Mouse (Mus musculus) midbrain, embryonic 14.5 days (tissue): Measurements from ENCODE around the gene Chd6. TPM values are rescaled to one million over a fixed set of nuclear protein-coding genes. Genes with fewer than 3 reads are reported as not detected.

Experiments used
- ATAC-seq: fragments of 200-750 bp; cut with Nextera tagmentation; 2 replicates; pipeline ENCODE4 v1.8.0; 2017; ENCODE audit warnings: moderate number of reproducible peaks, moderate library complexity; ENCODE audit not compliant: low FRiP score, low TSS enrichment
- DNase-seq: peaks from one replicate; pipeline ENCODE4 v3.0.0-alpha.2; 2015
- H3K27ac ChIP-seq: fragments of 300-500 bp; sonication (generic); replicated peaks from 2 replicates; pipeline ENCODE4 v1.5.1; 2014; ENCODE audit warnings: mild to moderate bottlenecking, low read depth, low read length, moderate library complexity
- H3K27me3 ChIP-seq: fragments of 300-500 bp; sonication (generic); 2 replicates; pipeline ENCODE4 v1.6.1; 2014; ENCODE audit warnings: low read length, control low read depth, mixed read lengths; ENCODE audit not compliant: control insufficient read depth, insufficient read depth
- H3K36me3 ChIP-seq: fragments of 300-500 bp; sonication (generic); 2 replicates; pipeline ENCODE4 v1.6.1; 2014; ENCODE audit warnings: low read length, control low read depth; ENCODE audit not compliant: control insufficient read depth, insufficient read depth
- H3K4me1 ChIP-seq: fragments of 300-500 bp; sonication (generic); 2 replicates; pipeline ENCODE4 v1.6.1; 2014; ENCODE audit warnings: mild to moderate bottlenecking, antibody characterized with exemption, low read length, control low read depth; ENCODE audit not compliant: control insufficient read depth, insufficient read depth
- H3K4me2 ChIP-seq: fragments of 300-500 bp; sonication (generic); 2 replicates; pipeline ENCODE4 v1.6.1; 2014; ENCODE audit warnings: mild to moderate bottlenecking, low read length, moderate library complexity
- H3K4me3 ChIP-seq: fragments of 300-500 bp; sonication (generic); replicated peaks from 2 replicates; pipeline ENCODE4 v1.5.1; 2014; ENCODE audit warnings: low read depth, low read length
- H3K9ac ChIP-seq: fragments of 300-500 bp; sonication (generic); replicated peaks from 2 replicates; pipeline ENCODE4 v1.6.1; 2014; ENCODE audit warnings: mild to moderate bottlenecking, low read length, moderate library complexity
- H3K9me3 ChIP-seq: fragments of 300-500 bp; sonication (generic); 2 replicates; pipeline ENCODE4 v1.6.1; 2016; ENCODE audit warnings: low read length, control low read depth, mixed read lengths; ENCODE audit not compliant: control insufficient read depth
- WGBS: fragments of 180-500 bp; shearing (Covaris S2); extraction: QIAGEN DNeasy Blood & Tissue Kit; methylation state at CpG from one replicate; pipeline ENCODE4 v1.1.7; 2014; 5-methylcytosine and 5-hydroxymethylcytosine counted together
- polyA plus RNA-seq: library from polyadenylated mRNA; unstranded; fragments of >200 nt; fragmentation: Nextera tagmentation; extraction: Ambion mirVana; gene quantifications from 2 replicates; pipeline ENCODE4 v1.2.1, GENCODE M21; 2014

Gene Chd6
- polyA plus RNA-seq, 1 experiment from 2014 or later = 45.9 TPM

GRCm38 (mm10) chr2:161024606-161025005 lies 84.3 kb downstream of the Chd6 start:
- no peak for DNase-seq
- no peak for ATAC-seq
- no peaks in the 10 kb centered on the region for H3K4me1 ChIP-seq
- no peak overlapping the region for H3K4me3 ChIP-seq
- H3K27me3 ChIP-seq = no peaks in the 10 kb centered on the region
- H3K36me3 ChIP-seq = peaks cover 79% of the 10 kb centered on the region
- H3K27ac ChIP-seq = no peak overlapping the region
- no peak overlapping the region for H3K9ac ChIP-seq
- H3K4me2 ChIP-seq = no peak overlapping the region
- no peaks in the 10 kb centered on the region for H3K9me3 ChIP-seq
- WGBS = 91% methylated on average over 1 of the region's 1 CpGs

DNA sequence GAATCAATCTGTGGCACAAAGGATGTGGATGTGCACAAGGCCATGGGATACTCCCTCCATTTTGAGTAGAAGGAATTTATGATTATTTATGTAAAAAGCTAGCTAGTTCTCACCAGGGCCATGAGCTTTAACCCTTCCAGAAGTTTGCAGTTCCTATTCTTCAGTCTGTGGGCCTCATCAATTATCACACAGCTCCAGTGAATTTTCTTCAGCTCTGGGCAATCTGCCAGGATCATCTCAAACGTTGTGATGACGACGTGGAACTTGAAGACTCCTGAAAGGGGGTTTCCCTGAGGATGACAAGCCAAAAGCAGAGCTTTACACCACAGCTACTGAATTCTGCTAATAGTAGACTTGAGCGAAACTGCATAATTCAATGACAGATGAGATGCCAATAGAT lies 91.0 kb downstream of the Chd6 start:
- no peak for ATAC-seq
- WGBS = 68% methylated on average over 4 of the region's 4 CpGs
- Histone ChIP-seq H3K4me2 (no peak overlapping the region), H3K9me3 (no peaks in the 10 kb centered on the region), H3K4me1 (no peaks in the 10 kb centered on the region), H3K9ac (no peak overlapping the region), H3K27me3 (no peaks in the 10 kb centered on the region), H3K4me3 (no peak overlapping the region), H3K36me3 (peaks cover 85% of the 10 kb centered on the region), H3K27ac (no peak overlapping the region)
- DNase-seq = peak; percentile 42

DNA sequence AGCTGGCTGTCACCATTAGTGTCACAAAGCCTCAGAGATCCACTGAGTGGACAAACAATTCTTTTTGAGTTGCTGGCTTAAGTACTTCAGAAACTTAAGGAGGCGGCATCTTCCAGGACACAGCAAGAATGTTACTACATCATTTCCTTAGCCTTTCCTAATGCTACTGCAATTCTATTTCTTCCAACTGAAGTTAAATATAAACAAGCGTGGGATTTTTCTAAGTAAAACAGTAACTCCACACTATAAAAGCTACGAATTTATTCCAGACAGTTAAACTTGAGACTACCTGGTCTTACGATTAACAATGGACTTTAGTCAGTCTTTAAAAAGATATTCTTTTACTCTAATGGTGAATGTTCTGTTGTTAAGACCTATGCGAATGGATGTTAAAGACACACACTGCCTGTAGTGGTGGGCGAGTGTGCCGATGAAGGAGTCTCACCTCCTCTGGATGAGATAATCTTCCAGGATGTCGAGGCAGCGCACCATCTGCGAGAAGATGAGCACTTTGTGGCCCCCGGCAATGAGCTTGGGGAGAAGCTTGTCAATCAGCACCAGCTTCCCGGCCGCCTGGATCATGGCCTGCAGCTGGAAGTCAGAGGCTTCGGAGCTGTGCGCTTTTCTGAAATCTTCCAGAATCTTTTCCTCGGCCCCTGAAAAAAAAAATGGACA lies 96.2 kb downstream of the Chd6 start:
- Histone ChIP-seq H3K4me3 (no peak overlapping the region), H3K27me3 (no peaks in the 10 kb centered on the region), H3K4me2 (no peak overlapping the region), H3K9ac (no peak overlapping the region), H3K4me1 (no peaks in the 10 kb centered on the region), H3K27ac (no peak overlapping the region), H3K36me3 (peaks cover 93% of the 10 kb centered on the region), H3K9me3 (no peaks in the 10 kb centered on the region)
- DNase-seq (no peak), ATAC-seq (no peak)
- 94% methylated on average over 16 of the region's 16 CpGs for WGBS

DNA sequence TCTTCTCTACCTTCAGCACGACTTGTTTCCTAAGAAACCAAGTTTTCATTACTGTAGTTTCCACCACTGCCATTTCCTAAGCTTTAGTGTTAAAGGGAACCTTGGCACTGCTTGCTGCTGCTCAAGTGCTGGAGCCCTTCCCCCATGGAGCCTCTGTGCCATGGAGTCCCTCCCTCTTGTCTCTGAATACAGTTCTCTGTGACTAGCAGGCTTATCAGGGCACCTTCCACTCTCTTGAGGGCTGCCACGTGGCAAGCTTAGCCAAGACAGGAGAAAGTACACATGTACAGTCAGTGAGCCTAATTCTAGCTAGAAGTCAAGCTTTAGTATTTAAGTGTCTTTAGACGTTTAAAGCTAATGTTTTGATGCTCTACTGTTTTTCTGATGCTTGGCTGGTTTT lies 104.5 kb downstream of the Chd6 start:
- no peaks in the 10 kb centered on the region for H3K9me3 ChIP-seq
- no peak for DNase-seq
- no peaks in the 10 kb centered on the region for H3K4me1 ChIP-seq
- no peak for ATAC-seq
- no peak overlapping the region for H3K4me2 ChIP-seq
- H3K4me3 ChIP-seq = no peak overlapping the region
- H3K36me3 ChIP-seq = peaks cover 51% of the 10 kb centered on the region
- H3K9ac ChIP-seq = no peak overlapping the region
- no peak overlapping the region for H3K27ac ChIP-seq
- 90% methylated on average over 3 of the region's 3 CpGs for WGBS
- no peaks in the 10 kb centered on the region for H3K27me3 ChIP-seq

DNA sequence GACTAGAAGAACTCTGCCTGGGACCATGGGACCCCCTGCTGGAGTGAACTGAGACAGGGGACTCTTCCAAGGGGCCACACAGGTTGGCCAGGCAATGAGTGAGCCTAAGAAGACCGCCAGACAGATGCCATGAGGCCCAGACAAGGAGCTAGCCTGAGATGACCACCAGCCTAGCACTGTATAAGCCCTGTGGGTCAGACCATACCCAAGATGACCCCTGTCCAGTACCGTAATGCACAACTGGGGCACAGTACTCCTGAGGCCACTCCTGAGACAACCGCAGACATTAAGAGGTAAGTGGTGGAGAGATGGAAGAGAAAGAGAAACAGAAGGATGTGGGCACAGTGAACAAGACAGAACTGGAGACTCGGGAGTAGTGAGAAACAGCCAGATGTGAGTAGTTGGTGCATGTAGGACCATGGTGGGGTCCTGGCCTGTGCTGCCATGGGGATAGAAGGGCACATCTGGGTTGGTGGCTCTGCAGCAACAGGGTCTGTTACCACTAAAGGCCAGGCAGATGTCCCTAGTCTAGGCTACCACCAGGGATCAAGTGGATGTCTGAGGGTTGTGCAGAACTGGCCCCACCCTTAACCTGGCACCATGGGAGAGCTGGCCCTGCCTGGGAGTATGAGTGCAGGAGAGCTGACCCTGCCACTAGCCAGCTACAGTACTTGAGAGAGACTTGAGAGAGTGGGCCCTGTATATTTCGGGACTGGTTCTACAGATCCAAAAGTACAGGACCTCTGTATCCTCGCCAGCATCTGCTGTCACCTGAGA lies 111.7 kb downstream of the Chd6 start:
- Histone ChIP-seq H3K4me2 (no peak overlapping the region), H3K36me3 (peaks cover 22% of the 10 kb centered on the region; the same call in 1 of the 2 replicates), H3K9ac (no peak overlapping the region), H3K27me3 (no peaks in the 10 kb centered on the region), H3K27ac (no peak overlapping the region), H3K4me3 (no peak overlapping the region), H3K9me3 (no peaks in the 10 kb centered on the region), H3K4me1 (no peaks in the 10 kb centered on the region)
- DNase-seq (no peak), ATAC-seq (no peak)
- WGBS = 95% methylated on average over 6 of the region's 6 CpGs

DNA sequence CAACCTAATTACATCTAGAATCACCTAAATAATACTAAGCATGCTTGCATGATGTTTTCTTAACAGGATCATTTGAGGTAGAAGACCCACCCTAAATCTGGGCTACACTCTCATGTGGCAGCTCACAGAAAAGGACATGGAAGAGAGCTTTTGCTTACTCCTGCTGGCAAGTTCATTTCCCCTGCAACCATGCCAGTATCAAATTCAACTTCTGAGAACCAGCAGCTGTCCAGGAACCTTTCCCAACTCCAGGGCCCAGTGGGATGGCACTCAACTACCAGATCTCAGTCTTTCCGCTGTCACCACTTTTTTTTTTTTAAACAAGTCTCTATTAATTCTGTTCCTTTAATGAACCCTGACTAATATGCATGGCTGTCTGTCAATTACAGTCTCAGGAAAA lies 114.7 kb downstream of the Chd6 start:
- no peak overlapping the region for H3K9ac ChIP-seq
- no peak overlapping the region for H3K27ac ChIP-seq
- DNase-seq (no peak), ATAC-seq (no peak)
- H3K4me1 ChIP-seq = no peaks in the 10 kb centered on the region
- WGBS = 91% methylated on average over 1 of the region's 1 CpGs
- no peak overlapping the region for H3K4me3 ChIP-seq
- H3K27me3 ChIP-seq = no peaks in the 10 kb centered on the region
- H3K36me3 ChIP-seq = peaks cover 42% of the 10 kb centered on the region
- no peaks in the 10 kb centered on the region for H3K9me3 ChIP-seq
- no peak overlapping the region for H3K4me2 ChIP-seq

GRCm38 (mm10) chr2:160992465-160992864 lies 116.4 kb downstream of the Chd6 start:
- ATAC-seq (no peak), DNase-seq (no peak)
- Histone ChIP-seq H3K9ac (no peak overlapping the region), H3K9me3 (no peaks in the 10 kb centered on the region), H3K27me3 (no peaks in the 10 kb centered on the region), H3K4me2 (no peak overlapping the region), H3K4me1 (no peaks in the 10 kb centered on the region), H3K4me3 (no peak overlapping the region), H3K27ac (no peak overlapping the region), H3K36me3 (peaks cover 55% of the 10 kb centered on the region)
- WGBS = 93% methylated on average over 3 of the region's 3 CpGs

GRCm38 (mm10) chr2:160990339-160991070 lies 118.4 kb downstream of the Chd6 start:
- H3K27ac ChIP-seq = no peak overlapping the region
- DNase-seq (no peak), ATAC-seq (no peak)
- no peak overlapping the region for H3K4me3 ChIP-seq
- peaks cover 61% of the 10 kb centered on the region for H3K36me3 ChIP-seq
- WGBS = 91% methylated on average over 6 of the region's 6 CpGs
- H3K9ac ChIP-seq = no peak overlapping the region
- H3K4me2 ChIP-seq = no peak overlapping the region
- no peaks in the 10 kb centered on the region for H3K4me1 ChIP-seq
- H3K27me3 ChIP-seq = no peaks in the 10 kb centered on the region
- H3K9me3 ChIP-seq = no peaks in the 10 kb centered on the region
